Mouse (Mus musculus): ENCODE data around the gene Cercam.
A peak's percentile ranks its signal among the peaks of the same experiment; 100 is the strongest.
"Not testable (repeated sequence)": the region's sequence is repeated elsewhere in the genome, so short reads cannot be mapped to it uniquely, and the experiment has no call there.

Gene Cercam

GRCm38 (mm10) chr2:29902194-29902593, 33.2 kb downstream of the Cercam start:
- DNase-seq = no peak

GRCm38 (mm10) chr2:29908171-29908570, 39.2 kb downstream of the Cercam start:
- DNase-seq = not testable (repeated sequence)

- no peak for DNase-seq
These were observed 41.1 kb downstream of the Cercam start for GRCm38 (mm10) chr2:29910042-29910441.

GRCm38 (mm10) chr2:29917621-29918020, 48.7 kb downstream of the Cercam start:
- DNase-seq = no peak

GRCm38 (mm10) chr2:29922011-29922410, 53.0 kb downstream of the Cercam start:
- DNase-seq = peak; percentile 83

- DNase-seq = peak; percentile 67
These were observed 57.6 kb downstream of the Cercam start for GRCm38 (mm10) chr2:29926542-29926941.

- no peak for DNase-seq
These were observed 61.5 kb downstream of the Cercam start for GRCm38 (mm10) chr2:29930506-29930905.

- no peak for DNase-seq
These were observed 62.2 kb downstream of the Cercam start for GRCm38 (mm10) chr2:29931194-29931593.

Measured in kidney, postnatal 14 days (tissue).